Mouse (Mus musculus) midbrain, embryonic 11.5 days (tissue): Measurements from ENCODE around the gene Thap3. TPM values are rescaled to one million over a fixed set of nuclear protein-coding genes. Genes with fewer than 3 reads are reported as not detected.

Experiments
- ATAC-seq: fragments of 200-750 bp; cut with Nextera tagmentation; 2 replicates; pipeline ENCODE4 v1.8.0; 2017; ENCODE audit warnings: moderate TSS enrichment, moderate library complexity; ENCODE audit not compliant: low FRiP score
- DNase-seq: peaks from one replicate; pipeline ENCODE4 v3.0.0; 2015; ENCODE audit warnings: low spot score; ENCODE audit errors: missing footprints
- H3K27ac ChIP-seq: fragments of 300-500 bp; sonication (generic); 2 replicates; pipeline ENCODE4 v1.5.1; 2014; ENCODE audit warnings: low read depth, low read length
- H3K27me3 ChIP-seq: fragments of 300-500 bp; sonication (generic); 2 replicates; pipeline ENCODE4 v1.6.1; 2014; ENCODE audit warnings: mild to moderate bottlenecking, low read length, moderate library complexity, mixed read lengths; ENCODE audit not compliant: control insufficient read depth, insufficient read depth
- H3K36me3 ChIP-seq: fragments of 300-500 bp; sonication (generic); 2 replicates; pipeline ENCODE4 v1.6.1; 2014; ENCODE audit warnings: mild to moderate bottlenecking, low read length, moderate library complexity, mixed read lengths; ENCODE audit not compliant: control insufficient read depth, insufficient read depth
- H3K4me1 ChIP-seq: fragments of 300-500 bp; sonication (generic); 2 replicates; pipeline ENCODE4 v1.6.1; 2014; ENCODE audit warnings: low read length; ENCODE audit not compliant: control insufficient read depth, insufficient read depth
- H3K4me2 ChIP-seq: fragments of 300-500 bp; sonication (generic); 2 replicates; pipeline ENCODE4 v1.6.1; 2014; ENCODE audit warnings: mild to moderate bottlenecking, moderate library complexity
- H3K4me3 ChIP-seq: fragments of 300-500 bp; sonication (generic); 2 replicates; pipeline ENCODE4 v1.5.1; 2014; ENCODE audit warnings: low read depth, low read length
- H3K9ac ChIP-seq: fragments of 300-500 bp; sonication (generic); 2 replicates; pipeline ENCODE4 v1.6.1; 2014; ENCODE audit warnings: low read length
- H3K9me3 ChIP-seq: fragments of 300-500 bp; sonication (generic); 2 replicates; pipeline ENCODE4 v1.6.1; 2016; ENCODE audit warnings: low read length; ENCODE audit not compliant: control insufficient read depth
- WGBS: fragments of 180-500 bp; shearing (Covaris S2); extraction: QIAGEN DNeasy Blood & Tissue Kit; methylation state at CpG from one replicate; pipeline ENCODE4 v1.1.7; 2014; 5-methylcytosine and 5-hydroxymethylcytosine counted together
- polyA plus RNA-seq: library from polyadenylated mRNA; unstranded; fragments of >200 nt; fragmentation: Nextera tagmentation; extraction: Ambion mirVana; gene quantifications from 2 replicates; pipeline ENCODE4 v1.2.1, GENCODE M21; 2014

Thap3 gene
- polyA plus RNA-seq, 1 experiment from 2014 or later = 24.6 TPM

- Histone ChIP-seq H3K36me3 (peaks cover 28% of the 10 kb centered on the region), H3K27me3 (no peaks in the 10 kb centered on the region), H3K9me3 (no peaks in the 10 kb centered on the region), H3K9ac (no peak overlapping the region), H3K4me3 (no peak overlapping the region), H3K4me2 (no peak overlapping the region), H3K4me1 (no peaks in the 10 kb centered on the region), H3K27ac (no peak overlapping the region)
- ATAC-seq (no peak), DNase-seq (peak; percentile 73)
- WGBS = 92% methylated on average over 9 of the region's 9 CpGs
Observed at GRCm38 (mm10) chr4:151957584-151958315, 31.0 kb downstream of the Thap3 start.

DNA sequence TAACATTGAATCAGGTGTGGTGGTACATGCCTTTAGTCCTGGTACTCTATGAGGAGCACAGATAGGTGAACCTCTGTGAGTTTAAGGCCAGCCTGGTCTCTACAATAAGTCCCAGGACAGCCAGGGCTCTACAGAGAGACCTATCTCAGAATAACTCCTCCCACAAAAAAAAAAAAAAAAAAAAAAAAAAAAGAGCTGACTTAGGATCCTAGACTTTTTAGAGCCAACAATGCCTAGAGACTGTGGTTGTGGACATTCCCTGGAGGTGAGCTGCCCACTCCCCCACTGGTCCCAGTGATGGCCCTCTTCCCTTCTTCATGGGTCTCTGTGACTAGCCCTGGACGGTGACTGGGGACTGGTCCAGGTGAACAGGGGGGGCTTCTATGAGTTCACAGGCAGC is 33.0 kb downstream of the Thap3 start:
- no peak for ATAC-seq

GRCm38 (mm10) chr4:151953209-151953608 is 35.6 kb downstream of the Thap3 start:
- H3K4me2 ChIP-seq = no peak overlapping the region
- H3K9ac ChIP-seq = no peak overlapping the region
- no peak overlapping the region for H3K27ac ChIP-seq
- 87% methylated on average over 6 of the region's 6 CpGs for WGBS
- no peak for DNase-seq
- no peaks in the 10 kb centered on the region for H3K4me1 ChIP-seq
- no peaks in the 10 kb centered on the region for H3K9me3 ChIP-seq
- no peak for ATAC-seq
- peaks cover 21% of the 10 kb centered on the region for H3K36me3 ChIP-seq
- no peaks in the 10 kb centered on the region for H3K27me3 ChIP-seq
- no peak overlapping the region for H3K4me3 ChIP-seq

More for the DNA sequence above, 33.0 kb downstream of the Thap3 start:
- Histone ChIP-seq H3K36me3 (peaks cover 25% of the 10 kb centered on the region), H3K4me2 (no peak overlapping the region), H3K9ac (no peak overlapping the region), H3K9me3 (no peaks in the 10 kb centered on the region), H3K27me3 (no peaks in the 10 kb centered on the region), H3K4me1 (no peaks in the 10 kb centered on the region), H3K4me3 (no peak overlapping the region), H3K27ac (no peak overlapping the region)
- WGBS = 94% methylated on average over 1 of the region's 1 CpGs
- DNase-seq = peak; percentile 8

DNA sequence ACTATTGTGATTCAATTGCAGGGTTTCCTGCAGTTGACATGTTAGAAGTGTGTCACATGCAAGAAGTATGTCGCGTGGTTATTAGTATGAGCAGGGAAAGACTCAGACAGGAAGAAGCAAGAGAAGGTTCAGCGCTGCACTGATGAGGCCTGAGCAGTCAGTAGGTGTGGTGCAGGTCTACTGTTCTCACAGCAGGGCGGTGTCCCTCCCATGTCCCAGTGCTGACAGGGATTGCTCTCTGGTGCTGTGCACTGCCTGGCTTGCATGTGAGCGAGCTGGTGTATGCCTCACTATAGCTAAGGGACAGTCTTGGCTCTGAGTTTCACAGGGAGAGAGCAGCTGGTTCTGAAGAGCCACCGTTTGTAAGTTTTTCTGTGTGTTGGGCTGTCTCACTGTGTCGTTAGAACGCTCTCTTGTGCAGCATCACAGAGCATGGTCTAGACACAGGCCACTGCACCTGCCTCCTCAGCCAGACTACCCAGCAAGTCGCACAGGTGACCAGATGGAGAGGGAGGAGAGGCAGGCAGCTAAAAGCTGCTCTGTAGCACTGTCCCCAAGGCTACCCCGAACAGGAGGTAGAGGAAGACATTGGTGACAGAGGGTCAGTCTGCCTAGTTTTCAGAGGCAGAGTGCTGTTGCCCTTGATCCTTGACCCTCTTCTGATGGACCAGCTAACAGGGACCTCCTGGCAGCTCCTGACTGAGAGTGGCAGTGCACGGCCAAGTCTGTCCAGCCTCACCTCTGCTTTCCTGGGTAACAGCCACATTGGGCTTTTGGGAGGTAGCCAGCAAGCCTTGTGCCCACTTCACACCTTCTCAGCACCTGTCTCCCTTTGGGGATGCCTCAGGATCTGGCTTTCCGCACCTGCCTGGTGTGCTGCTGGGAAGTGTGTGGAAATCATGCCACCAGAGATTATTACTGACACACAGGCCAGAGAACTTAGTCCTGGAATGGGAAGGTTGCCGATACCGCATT is 40.0 kb downstream of the Thap3 start:
- no peak for DNase-seq
- 90% methylated on average over 14 of the region's 14 CpGs for WGBS
- H3K4me2 ChIP-seq = no peak overlapping the region
- no peaks in the 10 kb centered on the region for H3K9me3 ChIP-seq
- no peaks in the 10 kb centered on the region for H3K4me1 ChIP-seq
- no peak overlapping the region for H3K9ac ChIP-seq
- H3K27ac ChIP-seq = no peak overlapping the region
- H3K27me3 ChIP-seq = no peaks in the 10 kb centered on the region
- peaks cover 9% of the 10 kb centered on the region; the same call in 1 of the 2 replicates for H3K36me3 ChIP-seq
- H3K4me3 ChIP-seq = no peak overlapping the region
- no peak for ATAC-seq

DNA sequence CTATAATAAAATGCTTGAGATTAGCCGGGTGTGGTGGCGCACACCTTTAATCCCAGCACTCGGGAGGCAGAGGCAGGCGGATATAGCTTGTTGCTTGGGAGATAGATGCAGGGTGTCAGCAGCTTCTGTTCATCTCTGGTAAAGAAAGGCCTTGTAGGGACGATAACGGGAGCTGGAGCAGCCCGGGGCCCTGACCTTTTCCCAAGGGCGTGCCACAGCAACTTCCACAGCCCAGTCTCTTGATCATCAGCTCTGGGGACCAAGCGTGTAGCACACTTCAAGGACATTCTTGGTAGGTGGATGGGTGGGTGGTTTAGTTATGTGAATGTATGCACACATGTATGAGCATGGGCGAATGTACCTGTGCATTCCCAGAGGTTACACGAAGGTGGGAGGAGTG is 42.6 kb downstream of the Thap3 start:
- Histone ChIP-seq H3K4me1 (no peaks in the 10 kb centered on the region), H3K36me3 (no peaks in the 10 kb centered on the region), H3K9me3 (no peaks in the 10 kb centered on the region), H3K4me3 (no peak overlapping the region), H3K27me3 (no peaks in the 10 kb centered on the region), H3K4me2 (no peak overlapping the region), H3K9ac (no peak overlapping the region), H3K27ac (no peak overlapping the region)
- DNase-seq = no peak
- 87% methylated on average over 11 of the region's 11 CpGs for WGBS
- ATAC-seq = no peak

- no peak overlapping the region for H3K4me2 ChIP-seq
- no peak overlapping the region for H3K9ac ChIP-seq
- no peaks in the 10 kb centered on the region for H3K9me3 ChIP-seq
- no peak overlapping the region for H3K27ac ChIP-seq
- no peaks in the 10 kb centered on the region for H3K36me3 ChIP-seq
- no peak for DNase-seq
- 93% methylated on average over 3 of the region's 3 CpGs for WGBS
- peaks cover 7% of the 10 kb centered on the region; the same call in 1 of the 2 replicates for H3K4me1 ChIP-seq
- no peak overlapping the region for H3K4me3 ChIP-seq
- H3K27me3 ChIP-seq = no peaks in the 10 kb centered on the region
- ATAC-seq = no peak
Observed at GRCm38 (mm10) chr4:151938089-151938488, 50.7 kb downstream of the Thap3 start.

DNA sequence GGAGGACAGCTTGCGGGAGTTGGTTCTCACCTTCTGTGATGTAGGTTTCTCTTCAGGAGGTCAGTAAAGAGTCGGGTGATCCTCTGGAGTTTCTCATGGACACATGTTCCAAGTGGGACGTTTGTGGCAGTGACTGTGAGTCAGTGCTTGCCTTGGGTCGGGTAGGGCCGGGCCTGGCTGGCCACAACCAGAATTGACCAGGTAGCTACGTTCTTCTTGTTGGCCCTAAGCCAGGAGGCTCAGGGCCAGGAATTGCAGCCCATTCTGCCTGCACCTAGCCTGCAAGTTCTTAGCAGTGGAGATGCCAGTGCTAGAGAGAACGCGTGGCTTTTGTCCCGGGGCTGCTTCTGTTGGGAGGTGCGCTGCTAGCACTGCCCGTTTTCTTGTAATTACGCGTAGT is 51.4 kb downstream of the Thap3 start:
- ATAC-seq = no peak
- no peaks in the 10 kb centered on the region for H3K9me3 ChIP-seq
- H3K27ac ChIP-seq = no peak overlapping the region
- no peak overlapping the region for H3K4me3 ChIP-seq
- peaks cover 7% of the 10 kb centered on the region; the same call in 1 of the 2 replicates for H3K4me1 ChIP-seq
- WGBS = 93% methylated on average over 13 of the region's 13 CpGs
- DNase-seq = no peak
- no peak overlapping the region for H3K9ac ChIP-seq
- H3K4me2 ChIP-seq = no peak overlapping the region
- H3K36me3 ChIP-seq = no peaks in the 10 kb centered on the region
- H3K27me3 ChIP-seq = no peaks in the 10 kb centered on the region

DNA sequence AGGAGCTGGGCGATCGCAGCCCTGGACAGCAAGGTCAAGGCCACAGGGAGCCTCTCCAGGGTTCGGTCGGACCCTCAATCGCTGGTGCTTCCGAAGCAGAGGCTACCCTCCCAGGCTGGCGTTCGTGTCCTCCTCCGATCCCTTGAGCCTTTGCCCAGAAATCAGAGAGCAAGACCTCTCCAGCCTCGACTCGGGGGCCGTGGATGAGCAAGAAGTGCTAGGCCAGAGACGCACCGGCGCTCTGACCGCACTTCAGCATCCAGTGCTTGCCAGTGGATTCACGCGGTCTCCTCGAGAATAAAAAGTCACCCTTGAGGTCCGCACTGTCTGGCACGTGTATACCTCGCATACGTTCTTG is 54.6 kb downstream of the Thap3 start:
- ATAC-seq (0 out of 2 replicates have a peak, but pooled peaks have one; percentile 3), DNase-seq (peak; percentile 91)
- Histone ChIP-seq H3K4me1 (peaks cover 7% of the 10 kb centered on the region; the same call in 1 of the 2 replicates), H3K9me3 (no peaks in the 10 kb centered on the region), H3K4me2 (peak overlapping the region; percentile 98), H3K4me3 (peak overlapping the region; percentile 100), H3K36me3 (no peaks in the 10 kb centered on the region), H3K27ac (no peak overlapping the region), H3K27me3 (no peaks in the 10 kb centered on the region), H3K9ac (peak overlapping the region; percentile 86)
- 2% methylated on average over 23 of the region's 23 CpGs for WGBS
